Mouse (Mus musculus) stomach, postnatal 0 days (tissue): Measurements from ENCODE around the gene Tcea2. TPM values are rescaled to one million over a fixed set of nuclear protein-coding genes. Genes with fewer than 3 reads are reported as not detected.

Source experiments
- ATAC-seq: fragments of 200-750 bp; cut with Nextera tagmentation; 2 replicates; pipeline ENCODE4 v1.8.0; 2017; ENCODE audit not compliant: low FRiP score, low TSS enrichment
- DNase-seq: peaks from one replicate; pipeline ENCODE4 v3.0.0-alpha.2; 2016; ENCODE audit warnings: low spot score
- H3K27ac ChIP-seq: fragments of 300-500 bp; sonication (generic); replicated peaks from 2 replicates; pipeline ENCODE4 v1.5.1; 2014; ENCODE audit warnings: mild to moderate bottlenecking, control low read depth
- H3K27me3 ChIP-seq: fragments of 300-500 bp; sonication (generic); 2 replicates; pipeline ENCODE4 v1.6.1; 2014; ENCODE audit warnings: low read length; ENCODE audit not compliant: control insufficient read depth, insufficient read depth
- H3K36me3 ChIP-seq: fragments of 300-500 bp; sonication (generic); 2 replicates; pipeline ENCODE4 v1.6.1; 2014; ENCODE audit warnings: low read length, mixed read lengths; ENCODE audit not compliant: control insufficient read depth, insufficient read depth
- H3K4me1 ChIP-seq: fragments of 300-500 bp; sonication (generic); replicated peaks from 2 replicates; pipeline ENCODE4 v1.6.1; 2014; ENCODE audit warnings: antibody characterized with exemption; ENCODE audit not compliant: control insufficient read depth, insufficient read depth
- H3K4me2 ChIP-seq: fragments of 300-500 bp; sonication (generic); replicated peaks from 2 replicates; pipeline ENCODE4 v1.6.1; 2014; ENCODE audit warnings: low read depth, mild to moderate bottlenecking, control low read depth, moderate library complexity
- H3K4me3 ChIP-seq: fragments of 300-500 bp; sonication (generic); 2 replicates; pipeline ENCODE4 v1.5.1; 2014; ENCODE audit warnings: low read depth, low read length, control low read depth
- H3K9ac ChIP-seq: fragments of 300-500 bp; sonication (generic); 2 replicates; pipeline ENCODE4 v1.6.1; 2014; ENCODE audit warnings: mild to moderate bottlenecking, low read length, control low read depth, mixed read lengths
- H3K9me3 ChIP-seq: fragments of 300-500 bp; sonication (generic); 2 replicates; pipeline ENCODE4 v1.6.1; 2016; ENCODE audit warnings: low read length; ENCODE audit not compliant: control insufficient read depth
- CTCF ChIP-seq: IDR thresholded peaks from 2 replicates; pipeline ENCODE4 v1.5.1; 2016; ENCODE audit warnings: antibody characterized with exemption, low read depth, mild to moderate bottlenecking, moderate library complexity
- EP300 ChIP-seq: optimal IDR thresholded peaks from 2 replicates; pipeline ENCODE3; 2016; ENCODE audit warnings: antibody characterized with exemption
- WGBS: fragments of 180-500 bp; shearing (Covaris S2); extraction: QIAGEN DNeasy Blood & Tissue Kit; methylation state at CpG from one replicate; pipeline ENCODE4 v1.1.7; 2014; 5-methylcytosine and 5-hydroxymethylcytosine counted together
- polyA plus RNA-seq: library from polyadenylated mRNA; unstranded; fragments of >200 nt; fragmentation: Nextera tagmentation; extraction: Ambion mirVana; gene quantifications from 2 replicates; pipeline ENCODE4 v1.2.1, GENCODE M21; 2015

The Tcea2 gene
- polyA plus RNA-seq, 1 experiment from 2014 or later: 12.7 TPM

DNA sequence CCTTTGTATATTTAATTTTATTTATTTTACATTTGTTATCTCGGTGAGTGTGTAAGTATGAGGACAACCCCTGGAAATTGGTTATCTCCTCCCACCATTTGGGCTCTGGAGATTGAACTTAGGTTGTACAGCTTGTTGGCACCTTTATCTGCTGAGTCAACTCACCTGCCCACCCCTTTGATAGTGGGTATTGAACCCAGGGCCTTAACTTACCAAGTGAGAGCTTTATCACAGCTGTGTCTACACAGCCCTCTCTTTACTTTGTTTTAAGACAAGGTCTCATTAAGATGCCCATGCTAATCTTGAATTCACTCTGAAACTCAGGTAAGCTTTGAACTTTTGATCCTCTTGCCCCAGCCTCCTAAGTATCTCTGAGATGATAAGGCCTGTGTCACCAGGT is 1.9 kb downstream of the Tcea2 start:
- WGBS: 69% methylated on average over 1 of the region's 1 CpGs
- ATAC-seq: no peak
- no peaks in the 10 kb centered on the region for H3K36me3 ChIP-seq

GRCm38 (mm10) chr2:181683381-181683780 is 3.3 kb downstream of the Tcea2 start:
- Histone ChIP-seq H3K27me3 (no peaks in the 10 kb centered on the region), H3K4me2 (no peak overlapping the region), H3K4me1 (no peaks in the 10 kb centered on the region; the same call in 1 of the 2 replicates), H3K9ac (no peak overlapping the region), H3K4me3 (no peak overlapping the region), H3K27ac (no peak overlapping the region), H3K9me3 (no peaks in the 10 kb centered on the region), H3K36me3 (no peaks in the 10 kb centered on the region)
- DNase-seq (no peak), ATAC-seq (no peak)
- WGBS: 60% methylated on average over 4 of the region's 4 CpGs
- TF ChIP-seq EP300 (no peak), CTCF (no peak)

More for the DNA sequence above, 1.9 kb downstream of the Tcea2 start:
- H3K4me3 ChIP-seq: no peak overlapping the region
- no peak for TF ChIP-seq EP300
- no peaks in the 10 kb centered on the region for H3K27me3 ChIP-seq
- no peak overlapping the region for H3K9ac ChIP-seq
- no peak overlapping the region for H3K4me2 ChIP-seq
- H3K27ac ChIP-seq: no peak overlapping the region
- no peak for DNase-seq
- no peaks in the 10 kb centered on the region; the same call in 1 of the 2 replicates for H3K4me1 ChIP-seq
- H3K9me3 ChIP-seq: no peaks in the 10 kb centered on the region

DNA sequence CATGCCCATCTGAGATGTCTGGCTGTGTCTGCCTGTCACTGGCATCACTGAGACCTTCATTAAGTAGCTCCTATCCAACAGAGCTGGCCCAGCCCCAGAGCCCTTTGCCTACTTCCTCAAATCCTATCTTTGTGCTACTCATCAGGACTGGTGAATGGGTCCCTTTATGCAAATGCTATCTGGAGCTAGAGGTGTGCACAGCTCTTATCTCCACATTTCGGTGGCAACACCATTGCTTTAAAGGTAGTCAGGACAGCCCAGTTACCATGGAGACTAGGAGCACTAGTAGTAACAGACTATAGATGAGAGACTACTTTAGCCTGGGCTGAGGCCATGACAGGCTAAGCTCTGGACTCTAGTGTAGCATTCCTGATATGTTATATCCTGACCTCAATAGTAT is 4.6 kb downstream of the Tcea2 start:
- no peak for TF ChIP-seq CTCF
- TF ChIP-seq EP300: no peak
- ATAC-seq (no peak), DNase-seq (peak; percentile 9)
- no peak overlapping the region for H3K4me3 ChIP-seq
- no peak overlapping the region for H3K4me2 ChIP-seq
- H3K36me3 ChIP-seq: 0 out of 2 replicates have a peak, but pooled peaks cover 3% of the 10 kb centered on the region
- H3K4me1 ChIP-seq: no peaks in the 10 kb centered on the region
- WGBS: 59% methylated on average over 1 of the region's 1 CpGs
- H3K9me3 ChIP-seq: no peaks in the 10 kb centered on the region
- H3K27me3 ChIP-seq: no peaks in the 10 kb centered on the region
- H3K9ac ChIP-seq: no peak overlapping the region
- H3K27ac ChIP-seq: no peak overlapping the region

DNA sequence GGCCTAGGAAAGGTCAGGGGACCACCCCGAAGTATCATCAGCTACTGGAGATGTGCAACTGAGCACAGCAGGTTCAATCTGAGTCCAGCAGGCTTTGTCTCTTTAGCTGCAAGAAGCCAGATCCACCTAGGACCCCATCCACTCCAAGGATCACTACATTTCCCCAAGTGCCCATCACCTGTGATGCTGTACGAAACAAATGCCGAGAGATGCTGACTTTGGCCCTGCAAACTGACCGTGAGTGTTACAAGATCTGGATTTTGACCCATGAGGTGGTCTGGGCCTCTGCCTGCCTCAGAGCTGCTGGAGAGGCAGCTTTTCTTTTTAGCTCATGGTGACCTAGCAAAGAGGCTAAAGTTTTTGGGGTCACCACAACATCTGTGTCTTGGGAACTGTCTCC is 5.6 kb downstream of the Tcea2 start:
- H3K4me1 ChIP-seq: no peaks in the 10 kb centered on the region
- H3K9me3 ChIP-seq: no peaks in the 10 kb centered on the region
- H3K9ac ChIP-seq: no peak overlapping the region
- ATAC-seq (no peak), DNase-seq (peak; percentile 9)
- no peak overlapping the region for H3K27ac ChIP-seq
- 92% methylated on average over 4 of the region's 4 CpGs for WGBS
- TF ChIP-seq CTCF (no peak), EP300 (no peak)
- no peaks in the 10 kb centered on the region for H3K27me3 ChIP-seq
- H3K36me3 ChIP-seq: 0 out of 2 replicates have a peak, but pooled peaks cover 3% of the 10 kb centered on the region
- H3K4me2 ChIP-seq: no peak overlapping the region
- no peak overlapping the region for H3K4me3 ChIP-seq

GRCm38 (mm10) chr2:181687586-181687985 is 7.5 kb downstream of the Tcea2 start:
- Histone ChIP-seq H3K4me2 (no peak overlapping the region), H3K27me3 (no peaks in the 10 kb centered on the region), H3K4me3 (no peak overlapping the region), H3K27ac (no peak overlapping the region), H3K4me1 (no peaks in the 10 kb centered on the region; the same call in 1 of the 2 replicates), H3K36me3 (0 out of 2 replicates have a peak, but pooled peaks cover 3% of the 10 kb centered on the region), H3K9me3 (no peaks in the 10 kb centered on the region), H3K9ac (no peak overlapping the region)
- ATAC-seq: no peak
- peak; percentile 9 for DNase-seq
- TF ChIP-seq EP300 (no peak), CTCF (no peak)
- 93% methylated on average over 8 of the region's 8 CpGs for WGBS

GRCm38 (mm10) chr2:181689466-181690160 is 9.5 kb downstream of the Tcea2 start:
- H3K9me3 ChIP-seq: no peaks in the 10 kb centered on the region
- H3K27ac ChIP-seq: no peak overlapping the region
- no peak overlapping the region for H3K4me3 ChIP-seq
- ATAC-seq (no peak), DNase-seq (peak; percentile 9)
- no peak overlapping the region for H3K4me2 ChIP-seq
- H3K36me3 ChIP-seq: 0 out of 2 replicates have a peak, but pooled peaks cover 3% of the 10 kb centered on the region
- no peaks in the 10 kb centered on the region for H3K27me3 ChIP-seq
- peaks cover 2% of the 10 kb centered on the region; the same call in 1 of the 2 replicates for H3K4me1 ChIP-seq
- no peak overlapping the region for H3K9ac ChIP-seq
- no peak for TF ChIP-seq CTCF
- 78% methylated on average over 10 of the region's 10 CpGs for WGBS
